Mouse (Mus musculus) frontal cortex, postnatal 10 days (tissue): ENCODE data around the gene Hba-a1.
"Not testable (repeated sequence)": the region's sequence is repeated elsewhere in the genome, so short reads cannot be mapped to it uniquely, and the experiment has no call there.

Experiments used
- DNase-seq, 2 experiments: peaks; one replicate each; pipeline ENCODE4 v3.0.0; 2022; ENCODE audit warnings: low spot score in 2 of 2, mixed read lengths in 1 of 2

Hba-a1 gene

DNA sequence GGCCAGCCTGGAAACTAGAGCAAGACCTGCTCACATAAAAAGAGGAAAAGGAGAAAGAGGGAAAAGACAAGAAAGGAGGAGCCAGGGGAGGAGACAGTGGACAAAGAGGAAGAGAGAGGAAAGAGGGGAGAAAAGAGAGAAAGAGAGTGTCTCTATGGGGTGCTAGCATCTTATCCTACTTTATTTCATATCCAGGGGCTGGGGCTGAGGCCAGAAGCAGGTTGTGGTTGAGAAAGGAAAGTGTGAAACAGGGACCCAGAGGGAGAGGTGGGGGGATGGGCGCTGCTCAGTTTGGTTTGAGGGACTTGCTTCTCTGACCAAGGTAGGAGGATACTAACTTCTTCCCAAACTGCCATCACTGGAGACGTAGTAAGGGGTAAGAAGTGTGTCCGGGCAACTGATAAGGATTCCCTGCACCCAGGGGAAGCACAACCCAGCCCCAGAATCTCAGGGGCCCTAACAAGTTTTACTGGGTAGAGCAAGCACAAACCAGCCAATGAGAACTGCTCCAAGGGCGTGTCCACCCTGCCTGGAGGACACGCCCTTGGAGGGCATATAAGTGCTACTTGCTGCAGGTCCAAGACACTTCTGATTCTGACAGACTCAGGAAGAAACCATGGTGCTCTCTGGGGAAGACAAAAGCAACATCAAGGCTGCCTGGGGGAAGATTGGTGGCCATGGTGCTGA, at the start of gene Hba-a1:
Gene Hba-a1, plus strand, starts transcription at position 421 of the 687 bp plus-strand sequence.
- DNase-seq, result not testable (repeated sequence)

DNA sequence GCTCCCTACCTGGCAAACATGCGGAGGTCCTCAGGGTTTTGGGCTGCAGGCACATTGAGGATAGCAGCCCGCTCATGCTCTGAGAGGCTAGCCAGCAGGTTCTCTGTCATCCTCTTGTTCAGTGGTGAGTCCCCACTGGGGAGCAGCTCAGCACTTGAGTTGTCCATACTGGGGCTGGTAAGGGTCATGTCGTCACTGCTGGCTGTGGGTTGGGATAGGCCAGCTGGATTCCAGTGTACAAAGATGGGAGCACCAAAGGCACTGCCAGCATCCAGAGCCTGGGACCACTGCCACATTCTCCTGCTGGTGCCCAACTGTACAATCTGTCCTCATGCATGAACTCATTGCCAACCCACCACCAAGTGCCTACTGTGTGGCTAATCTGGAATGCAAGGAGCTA, 49.4 kb upstream of the Hba-a1 start:
- DNase-seq, result no peak

DNA sequence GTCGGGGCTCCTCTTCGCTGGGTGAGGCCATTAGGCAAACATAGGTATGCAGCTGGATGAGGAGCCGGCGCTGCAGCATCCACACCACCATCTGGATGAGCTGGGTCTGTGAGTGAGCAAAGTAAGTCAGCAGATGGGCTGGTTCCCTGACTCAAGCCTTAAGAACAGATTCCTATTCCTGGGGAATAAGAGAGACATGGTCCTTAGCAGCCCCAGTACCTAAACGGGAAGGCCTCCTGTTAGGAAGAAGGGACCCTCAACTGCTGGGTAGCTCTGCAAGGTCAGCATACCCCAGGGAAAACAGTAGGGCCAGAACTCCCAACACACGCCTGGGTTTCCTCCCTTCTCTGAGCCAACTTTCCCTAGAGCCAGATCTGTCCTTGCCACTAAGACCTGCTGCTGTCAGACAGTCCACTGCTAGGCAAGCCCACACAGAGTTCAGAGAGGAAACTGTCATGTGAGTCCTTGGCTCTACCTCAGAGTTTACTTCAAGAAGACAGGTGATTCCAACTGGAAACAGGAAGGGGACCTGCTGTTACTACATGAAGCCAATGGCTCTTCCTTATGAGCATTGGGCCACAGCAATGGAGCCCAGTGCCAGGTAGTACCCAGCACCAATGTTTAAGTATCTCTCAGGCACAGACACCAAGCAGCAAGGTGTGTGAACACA, 48.4 kb upstream of the Hba-a1 start:
- no peak for DNase-seq

- peak; percentile 80 to 83 for DNase-seq
Observed at GRCm38 (mm10) chr11:32235646-32236045, 47.7 kb upstream of the Hba-a1 start.

DNA sequence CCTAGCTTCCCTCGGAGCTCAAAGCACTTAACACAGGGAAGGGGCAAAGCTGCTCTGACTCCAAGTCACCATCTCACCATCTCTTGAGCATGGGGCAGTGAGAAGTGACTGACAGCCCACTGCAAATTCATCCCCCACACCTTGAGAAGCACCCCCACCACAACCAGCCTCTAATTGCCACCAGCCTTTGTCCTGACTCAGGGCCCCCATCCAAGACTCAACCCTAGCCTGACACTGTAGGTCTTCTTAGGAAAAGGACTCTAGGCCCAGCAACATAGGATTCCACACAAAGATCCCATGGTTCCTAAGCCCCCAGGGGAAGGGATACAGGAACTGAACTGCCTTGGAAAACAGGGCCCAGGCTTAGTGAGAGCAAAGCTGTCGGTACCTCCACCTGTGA, 47.2 kb upstream of the Hba-a1 start:
- DNase-seq, result no peak

DNA sequence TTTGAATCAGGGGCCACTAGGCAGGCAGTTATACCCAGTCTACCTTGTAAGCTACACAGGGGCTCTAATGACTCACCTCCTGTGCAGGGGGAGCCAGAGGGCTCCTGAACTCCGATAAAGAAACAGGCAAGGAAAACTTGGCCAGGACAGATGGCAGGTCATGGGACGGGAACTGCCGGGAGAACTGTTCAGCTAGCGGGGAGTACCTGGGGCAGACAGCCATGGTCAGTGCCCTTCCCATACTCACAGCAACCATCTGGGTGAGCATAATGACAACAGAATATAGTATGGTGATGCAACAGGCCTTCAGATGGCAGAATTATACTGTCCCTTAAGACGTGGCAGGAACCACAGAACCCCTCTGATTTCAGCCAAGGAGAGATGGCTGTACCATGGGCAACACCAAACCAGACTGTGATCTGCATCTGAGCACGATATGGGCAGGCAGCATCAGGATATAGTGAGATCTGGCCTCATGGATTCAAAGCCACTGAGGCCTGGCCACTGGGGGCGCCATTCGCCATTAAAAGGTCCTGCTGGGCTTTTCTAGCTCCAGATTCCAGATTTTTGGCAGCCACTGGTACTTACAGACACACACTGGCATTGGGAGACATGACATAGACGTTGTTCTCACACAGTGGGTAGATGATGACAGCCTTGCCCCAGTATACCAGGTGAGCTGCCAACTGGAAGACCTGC, 46.5 kb upstream of the Hba-a1 start:
- DNase-seq, result peak in 1 of 2 experiments; percentile 54

DNA sequence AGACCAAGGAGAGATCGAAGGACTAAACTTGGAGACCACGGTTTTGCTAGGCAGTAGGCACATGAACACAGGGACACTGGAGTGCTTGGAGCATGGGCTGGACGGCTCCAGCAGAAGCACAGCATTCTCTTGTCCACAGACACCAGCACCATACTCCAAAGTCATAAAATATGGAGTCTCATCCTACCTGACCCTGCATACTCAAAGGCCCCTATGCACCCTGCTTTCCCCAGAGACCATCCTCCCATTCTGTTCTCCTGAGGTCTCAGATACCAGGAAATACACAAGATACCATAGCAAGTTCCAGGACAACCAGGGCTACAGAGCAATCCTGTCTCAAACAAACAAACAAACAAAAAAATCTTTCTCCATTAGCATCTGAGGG, 45.9 kb upstream of the Hba-a1 start:
- no peak for DNase-seq

- DNase-seq, result peak in 1 of 2 experiments; percentile 67
Observed at GRCm38 (mm10) chr11:32238093-32238860, 45.0 kb upstream of the Hba-a1 start.

GRCm38 (mm10) chr11:32241391-32241790, 41.9 kb upstream of the Hba-a1 start:
- no peak for DNase-seq

GRCm38 (mm10) chr11:32242209-32242608, 41.1 kb upstream of the Hba-a1 start:
- no peak for DNase-seq

DNA sequence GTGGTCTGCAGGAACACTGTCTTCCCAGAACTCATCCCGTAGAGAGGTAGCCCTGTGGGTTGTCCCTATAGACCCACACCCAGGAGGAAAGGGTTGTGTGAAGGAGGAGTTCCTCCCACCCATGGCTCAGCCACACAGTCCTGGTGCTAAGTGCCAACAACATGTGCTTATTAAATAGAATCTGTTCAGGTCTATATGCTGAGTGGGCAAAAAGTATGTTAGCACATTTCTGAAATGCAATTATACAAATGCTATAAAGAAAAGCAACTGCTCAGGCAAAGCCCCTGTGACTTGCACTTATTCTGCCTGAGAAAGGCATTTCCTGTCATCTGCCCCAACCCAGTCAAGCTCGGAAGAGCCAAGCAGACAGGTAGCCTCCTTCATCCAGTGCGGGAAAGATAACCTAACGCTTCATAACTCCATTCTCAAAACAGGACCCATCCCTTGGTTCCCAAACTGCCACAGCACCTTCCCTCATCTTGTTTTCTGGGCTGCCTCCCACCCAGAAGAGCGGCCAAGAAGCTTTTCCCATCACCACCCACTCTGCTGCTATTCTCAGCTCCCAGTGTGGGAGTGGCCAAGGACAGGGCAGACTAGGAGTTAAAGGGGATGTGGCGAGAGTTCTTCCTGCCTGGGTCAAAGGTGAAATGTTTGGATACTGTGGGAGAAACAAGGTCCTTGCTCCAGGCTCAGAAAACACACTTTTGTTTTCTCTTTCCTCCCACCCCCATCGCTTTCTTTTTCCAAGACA, 39.9 kb upstream of the Hba-a1 start:
- no peak for DNase-seq

- DNase-seq, result no peak
Observed at GRCm38 (mm10) chr11:32244064-32244463, 39.2 kb upstream of the Hba-a1 start.

DNA sequence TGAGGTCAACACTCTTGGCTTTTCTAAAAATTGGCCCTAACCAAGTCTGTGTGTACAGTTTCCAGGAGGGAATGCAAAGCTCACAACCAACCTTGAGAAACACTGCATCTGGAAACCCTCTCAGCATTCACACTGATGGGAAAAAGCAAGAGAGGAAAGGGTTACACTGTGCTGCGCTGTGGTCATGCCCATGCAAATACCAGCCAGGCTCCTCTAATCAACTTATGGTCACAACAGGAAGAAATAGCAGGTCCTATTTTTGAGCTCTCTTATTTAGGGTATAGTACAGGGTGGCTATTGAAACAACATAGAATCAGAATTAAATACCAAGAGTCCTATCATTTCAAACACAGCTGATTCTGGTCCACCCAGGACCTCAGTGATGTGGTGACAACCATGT, 38.7 kb upstream of the Hba-a1 start:
- DNase-seq, result no peak

GRCm38 (mm10) chr11:32245614-32246013, 37.7 kb upstream of the Hba-a1 start:
- DNase-seq, result no peak

DNA sequence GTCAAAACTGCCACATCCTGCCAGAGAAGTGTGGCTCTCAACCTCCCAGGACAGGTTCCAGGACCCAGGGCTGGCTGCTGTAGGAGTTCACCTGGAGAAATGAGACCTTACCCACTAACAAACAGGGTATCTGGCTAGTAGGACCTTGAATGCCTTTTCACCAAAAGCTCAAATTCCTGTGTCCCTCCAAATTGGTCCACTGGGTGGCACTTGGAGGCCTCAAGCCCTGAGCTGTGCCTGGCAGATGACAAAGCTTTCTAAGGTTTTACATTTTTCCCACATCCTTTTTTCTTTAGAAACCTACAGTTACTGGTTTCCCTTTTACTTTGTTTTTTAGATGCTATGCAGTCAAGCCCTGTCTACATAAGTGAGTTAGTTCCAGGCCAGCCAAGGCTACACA, 36.2 kb upstream of the Hba-a1 start:
- no peak for DNase-seq

DNA sequence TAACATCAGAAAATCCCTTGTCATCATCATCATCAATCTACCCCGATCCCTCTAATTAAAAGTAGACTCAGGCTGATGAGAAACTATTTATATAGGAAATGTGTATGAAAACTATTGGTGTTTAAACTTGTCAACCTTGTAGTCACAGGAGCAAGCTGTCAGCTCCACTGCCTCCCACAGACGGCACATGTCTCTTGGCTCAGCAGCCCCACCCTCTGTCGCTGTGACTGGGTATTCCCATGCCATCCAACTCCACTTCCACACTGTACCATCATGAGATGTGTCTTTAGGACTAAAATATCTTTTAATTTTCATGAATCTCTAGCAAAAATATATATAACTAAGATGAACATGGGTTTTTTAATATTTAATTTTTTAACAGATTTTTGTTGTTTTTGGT, 35.0 kb upstream of the Hba-a1 start:
- no peak for DNase-seq

DNA sequence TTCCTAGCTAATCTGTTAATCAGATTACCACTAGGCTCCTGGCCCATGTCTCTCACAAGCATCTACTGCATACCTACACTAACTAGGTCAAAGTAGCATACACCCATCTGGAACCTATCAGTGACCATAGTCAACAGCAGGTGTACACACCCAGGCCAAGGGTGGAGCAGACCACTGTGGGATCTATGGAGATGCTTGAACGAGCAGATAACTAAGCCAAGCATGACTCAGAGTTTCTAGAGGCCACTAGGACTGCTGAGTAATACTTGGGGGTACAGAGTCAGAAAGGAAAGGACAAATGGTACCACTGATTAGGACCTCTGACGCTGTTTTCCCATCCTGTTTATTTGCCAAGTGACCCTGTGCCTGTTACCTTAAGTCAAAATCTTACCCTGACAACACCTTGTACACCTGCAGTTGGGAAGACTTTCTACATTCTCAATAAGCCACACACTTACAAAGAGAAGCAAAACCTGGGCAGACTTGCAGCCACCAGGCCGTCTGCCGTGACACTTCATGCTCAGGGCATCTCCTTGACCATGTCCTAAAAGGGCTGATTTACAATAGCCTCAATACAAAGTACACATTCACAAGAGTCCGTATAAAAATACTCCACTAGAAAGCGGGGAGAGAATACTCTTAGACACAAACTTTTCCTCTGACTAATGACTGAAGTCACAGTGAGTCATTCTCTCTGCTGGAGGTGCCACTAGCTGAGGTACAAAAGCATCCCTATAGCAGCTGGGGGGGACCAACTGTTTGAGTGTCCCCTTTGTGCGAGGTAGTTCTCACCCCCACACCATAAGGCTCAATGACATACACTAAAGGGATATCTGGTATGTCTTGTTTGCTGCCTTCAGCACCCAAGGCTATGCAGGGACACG, 32.2 kb upstream of the Hba-a1 start:
- no peak for DNase-seq

- no peak for DNase-seq
Observed at GRCm38 (mm10) chr11:32253121-32253520, 30.2 kb upstream of the Hba-a1 start.

DNA sequence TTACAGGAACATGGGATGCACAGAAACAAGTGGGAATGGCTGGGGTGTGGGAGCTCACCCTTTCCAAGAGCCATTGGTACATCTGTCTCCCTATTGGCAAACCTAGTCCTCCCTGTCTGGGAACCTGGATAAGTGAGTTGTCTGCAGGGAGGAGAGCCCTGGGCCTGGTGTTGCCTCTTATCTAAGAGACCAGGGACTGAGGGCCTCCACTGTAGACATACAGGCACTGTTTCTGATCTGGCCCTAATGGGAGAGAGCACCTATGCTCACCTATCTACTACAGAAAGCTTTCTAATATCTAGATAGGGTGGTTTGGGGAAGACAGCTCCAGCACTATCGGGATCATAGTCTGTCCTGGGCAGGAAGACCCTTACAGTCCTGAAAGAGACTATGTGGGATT, 27.2 kb upstream of the Hba-a1 start:
- DNase-seq, result no peak

DNA sequence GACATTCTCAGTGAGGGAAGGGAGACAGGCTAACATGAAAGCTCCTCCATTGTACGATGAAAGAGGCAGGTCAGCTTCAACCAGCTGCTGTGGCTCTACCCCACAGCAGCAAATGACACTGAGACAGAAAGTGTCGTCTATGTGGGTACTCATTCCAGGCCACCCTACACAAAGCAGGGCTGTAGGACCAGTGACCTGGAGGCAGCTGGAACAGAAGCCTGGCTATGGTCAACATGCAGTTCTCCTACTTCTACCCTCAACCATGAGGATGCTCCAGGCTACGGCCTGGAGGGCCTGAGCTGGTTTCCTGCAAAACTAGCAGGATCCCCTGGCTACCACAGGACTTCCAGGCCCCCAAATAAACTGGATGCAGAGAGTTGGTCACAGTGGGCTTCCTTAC, 26.7 kb upstream of the Hba-a1 start:
- DNase-seq, result no peak
